Mouse (Mus musculus) heart, postnatal 4 days (tissue): ENCODE results near the gene Tfap2d. TPM values are rescaled to one million over a fixed set of nuclear protein-coding genes. Genes with fewer than 3 reads are reported as not detected.

Experiments used
- DNase-seq: peaks from one replicate; pipeline ENCODE4 v3.0.0; 2021
- total RNA-seq, 2 experiments: library from RNA; stranded (reverse); gene quantifications; 2 replicates each; pipeline ENCODE4 v1.2.3; 2021

The Tfap2d gene
- total RNA-seq, 2 experiments from 2014 or later = not detected

DNA sequence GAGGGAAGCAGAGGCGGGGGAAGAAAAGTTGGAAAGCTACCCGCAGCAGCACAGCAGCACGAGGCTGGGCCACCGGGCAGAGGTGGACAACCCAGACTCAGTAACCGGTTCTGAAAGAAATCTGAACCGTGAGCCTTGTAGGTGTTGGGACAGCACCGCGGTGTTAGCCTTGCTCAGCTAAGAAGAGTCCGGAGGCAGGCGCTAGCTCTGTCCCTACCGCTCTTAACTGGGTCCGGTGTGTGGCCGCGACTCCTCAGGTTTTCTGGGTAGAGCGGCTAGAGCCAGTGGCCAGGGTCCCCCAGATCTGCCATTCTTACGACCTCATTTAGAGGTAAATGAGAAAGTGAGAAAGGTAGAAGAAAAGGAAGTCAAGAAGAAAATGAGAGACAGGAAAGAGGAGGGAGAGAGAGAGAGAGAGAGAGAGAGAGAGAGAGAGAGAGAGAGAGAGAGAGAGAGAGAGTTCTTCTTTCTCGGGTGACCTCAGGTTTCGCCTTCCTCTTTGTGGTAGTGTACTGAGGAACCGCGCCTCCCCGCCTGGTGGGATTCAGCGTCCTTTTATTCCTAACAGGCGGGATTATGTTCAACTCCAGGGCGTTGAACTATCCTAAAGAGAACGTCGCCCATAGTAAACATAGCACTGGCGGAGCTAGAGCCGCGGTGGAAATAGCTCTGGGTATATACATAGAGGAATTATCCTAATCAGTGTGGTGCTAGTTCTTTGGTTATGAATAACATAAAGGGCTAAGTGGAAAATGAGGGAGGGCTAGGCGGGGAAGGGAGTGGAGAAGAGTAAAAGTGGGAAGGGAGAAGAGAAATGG lies 107.6 kb downstream of the Tfap2d start:
- no peak for DNase-seq

DNA sequence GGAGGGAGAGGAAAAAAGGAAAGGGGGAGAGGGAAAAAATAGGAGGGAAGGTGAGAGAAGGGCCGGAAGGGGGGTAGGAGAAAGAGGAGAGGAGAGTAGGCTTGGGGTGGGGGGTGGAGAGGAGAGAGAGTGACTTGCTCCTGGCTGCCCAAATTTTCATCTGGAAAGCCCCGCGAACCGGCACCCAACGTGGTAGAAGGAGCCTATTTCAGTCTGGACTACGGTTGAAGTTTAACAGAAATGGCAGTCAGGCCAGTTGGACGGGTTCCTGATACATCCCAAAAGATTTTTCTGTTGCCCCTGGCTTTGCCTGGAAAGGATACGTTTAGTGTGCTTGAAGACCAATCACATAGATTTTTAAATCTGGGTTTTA lies 108.2 kb downstream of the Tfap2d start:
- DNase-seq = no peak

DNA sequence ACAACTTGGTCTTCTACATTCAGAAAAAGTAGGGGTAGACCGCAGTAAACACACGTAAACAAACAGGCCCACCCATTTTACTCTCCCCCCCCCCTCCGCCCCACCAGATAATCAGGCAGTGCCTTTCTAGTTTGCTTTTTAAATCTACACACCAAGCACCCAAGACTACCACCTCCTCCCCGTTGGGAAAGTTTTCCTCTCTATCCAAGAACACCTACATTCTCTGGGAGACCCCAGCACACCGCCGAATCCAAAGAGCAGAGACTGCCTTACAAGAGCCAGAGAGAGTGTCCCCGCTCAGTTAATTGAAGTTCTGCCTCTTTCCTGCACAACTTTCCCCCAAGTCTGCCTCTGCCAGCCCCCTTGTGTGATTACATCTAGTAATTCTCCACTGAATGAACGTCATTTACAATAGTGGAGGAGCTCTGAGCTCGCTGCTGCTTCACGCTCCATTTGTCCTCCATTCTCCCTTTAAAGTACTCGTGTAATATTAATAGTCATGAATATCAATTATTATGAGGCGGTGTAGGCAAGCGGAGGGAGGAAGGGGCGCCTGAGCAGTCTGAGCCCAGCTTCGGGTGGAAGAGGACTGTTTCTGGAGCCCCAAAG lies 108.8 kb downstream of the Tfap2d start:
- no peak for DNase-seq

DNA sequence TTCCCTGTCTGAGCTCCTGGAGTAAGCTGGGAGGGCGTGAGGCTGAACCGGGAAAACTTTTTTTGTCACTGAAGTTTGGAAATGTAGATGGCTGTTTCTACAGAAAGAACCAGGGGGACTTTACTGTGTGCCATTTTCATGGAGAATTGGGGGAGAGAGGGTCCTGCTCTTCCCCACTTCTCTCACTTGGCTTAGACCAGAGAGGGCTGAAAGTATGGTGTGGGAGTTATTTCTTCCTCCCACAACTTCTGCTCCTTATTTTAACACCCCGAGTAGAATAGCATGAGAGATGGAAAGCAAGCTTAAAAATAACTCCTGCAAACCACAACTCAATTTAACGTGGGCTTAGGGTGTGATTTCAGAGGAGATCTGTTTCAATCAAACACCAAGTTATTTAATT lies 109.9 kb downstream of the Tfap2d start:
- DNase-seq = no peak

DNA sequence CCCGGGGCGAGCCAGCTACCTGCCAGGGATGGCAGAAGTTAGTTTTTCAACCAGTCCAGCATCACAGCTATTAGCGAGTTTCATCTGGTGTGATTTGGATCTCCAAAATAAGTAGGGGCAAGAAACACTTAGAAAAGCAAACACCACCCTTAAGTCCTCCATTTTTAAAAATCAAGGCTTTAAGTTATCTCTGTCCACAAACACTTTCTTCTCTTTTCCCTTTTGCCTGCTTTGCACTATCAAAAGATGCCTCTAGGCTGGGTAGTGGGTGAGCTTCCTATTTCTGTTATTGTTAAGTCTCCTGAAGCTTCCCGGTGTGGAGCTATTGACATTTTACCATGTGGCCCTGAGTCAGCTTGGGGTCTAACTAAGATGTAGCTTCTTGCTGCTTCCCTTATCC lies 110.3 kb downstream of the Tfap2d start:
- DNase-seq = no peak

DNA sequence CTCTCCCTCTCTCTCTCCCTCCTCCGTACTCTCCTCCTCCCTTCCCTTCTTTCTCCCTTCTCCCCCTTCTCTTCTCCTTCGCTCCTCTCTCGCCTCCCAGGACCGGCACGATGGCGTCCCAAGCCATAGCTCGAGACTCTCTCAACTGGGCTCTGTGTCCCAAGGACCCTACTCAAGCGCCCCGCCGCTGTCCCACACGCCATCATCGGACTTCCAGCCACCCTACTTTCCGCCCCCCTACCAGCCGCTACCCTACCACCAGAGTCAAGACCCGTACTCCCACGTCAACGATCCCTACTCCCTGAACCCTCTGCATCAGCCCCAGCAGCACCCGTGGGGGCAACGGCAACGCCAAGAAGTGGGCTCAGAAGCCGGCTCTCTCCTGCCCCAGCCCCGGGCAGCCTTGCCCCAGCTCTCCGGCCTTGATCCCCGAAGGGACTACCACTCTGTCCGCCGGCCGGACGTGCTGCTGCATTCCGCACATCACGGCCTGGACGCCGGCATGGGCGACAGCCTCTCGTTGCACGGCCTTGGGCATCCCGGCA lies 111.1 kb downstream of the Tfap2d start:
- no peak for DNase-seq

Other genes starting within 250 kb of the Tfap2d start
- gene Tfap2b, start 105.9 kb downstream of the Tfap2d start, total RNA-seq = not detected